Mouse (Mus musculus): Measurements from ENCODE around the gene Olfr1317.

The Olfr1317 gene

DNA sequence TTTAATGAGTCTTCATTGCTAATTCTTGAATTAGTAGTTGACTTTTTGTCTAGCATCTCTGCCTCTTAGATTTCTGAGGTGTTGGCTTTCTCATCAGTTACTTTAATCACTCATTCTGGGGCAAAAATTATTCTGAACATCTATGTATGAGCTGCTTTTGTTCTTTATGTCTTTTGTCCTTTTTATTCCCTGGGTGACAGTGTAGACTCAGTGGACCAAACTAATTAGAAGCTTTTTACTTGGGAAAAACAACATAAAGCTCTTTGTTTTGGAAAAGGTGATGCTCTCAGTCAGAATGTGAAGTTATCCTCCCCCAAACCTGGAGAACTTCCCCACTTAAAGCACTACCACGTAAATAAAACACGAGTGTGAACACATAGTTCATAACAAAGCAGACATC, at the start of gene Olfr1317:
Gene Olfr1317, plus strand, starts transcription at position 301 of the 400 bp plus-strand sequence.
- DNase-seq: no peak

DNA sequence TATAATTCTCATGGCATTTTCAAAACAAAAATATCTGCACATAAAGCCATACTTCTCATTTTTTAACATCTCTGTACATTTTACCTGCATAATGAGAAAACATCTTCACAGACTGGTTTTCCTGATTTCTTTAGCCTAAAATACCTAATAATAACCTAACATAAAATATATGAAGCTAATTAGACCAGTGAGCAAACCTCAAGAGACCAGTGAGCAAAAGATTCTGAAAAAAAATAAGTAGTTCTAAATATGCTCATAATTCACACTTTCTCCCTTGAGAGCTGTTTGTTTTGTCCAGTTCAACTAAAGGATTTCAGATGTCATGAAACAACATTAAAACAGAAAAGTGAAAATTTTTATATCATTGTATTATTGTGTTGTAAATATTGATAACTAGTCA, 43.4 kb upstream of the Olfr1317 start, which contains the start of gene Olfr1314:
Gene Olfr1314, minus strand, starts transcription at position 101 of the 400 bp plus-strand sequence.
- no peak for DNase-seq

DNA sequence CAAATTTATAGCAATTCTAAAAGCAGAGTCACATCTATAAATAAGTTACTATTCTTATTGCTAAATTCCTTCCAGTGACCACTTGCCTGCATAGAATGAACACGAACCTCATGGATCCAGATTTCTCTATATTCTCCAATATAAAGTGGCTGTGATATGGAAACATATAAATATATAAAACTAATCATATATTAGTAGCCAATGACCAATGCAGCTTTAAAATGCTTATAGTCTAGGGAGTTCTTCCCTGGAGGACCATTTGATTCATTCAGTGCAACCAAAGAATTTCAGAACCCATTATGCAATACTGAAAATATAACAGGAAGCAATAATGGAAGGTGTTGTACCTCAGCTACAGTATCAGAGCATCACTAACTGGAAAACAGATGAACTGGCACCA, 24.8 kb upstream of the Olfr1317 start, which contains the start of gene Olfr1315-ps1:
Gene Olfr1315-ps1, minus strand, starts transcription at position 101 of the 400 bp plus-strand sequence.
- DNase-seq: no peak

DNA sequence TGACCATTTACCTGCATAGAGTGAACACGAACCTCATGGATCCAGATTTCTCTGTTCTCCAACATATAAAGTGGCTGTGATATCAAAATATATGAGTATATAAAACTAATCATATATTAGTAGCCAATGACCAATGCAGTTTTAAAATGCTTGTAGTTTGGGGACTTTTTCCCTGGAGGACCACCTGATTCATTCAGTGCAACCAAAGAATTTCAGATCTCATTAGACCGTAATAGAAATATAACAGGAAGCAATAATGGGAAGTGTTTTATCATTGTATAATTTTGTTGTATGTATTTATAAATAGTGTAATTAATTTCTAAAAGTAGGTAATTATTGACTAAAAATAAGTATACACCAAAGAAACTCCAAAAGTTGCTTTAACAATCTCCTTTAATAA, 5.3 kb upstream of the Olfr1317 start, which contains the start of gene Olfr1316:
Gene Olfr1316, minus strand, starts transcription at position 101 of the 400 bp plus-strand sequence.
- no peak for DNase-seq

DNA sequence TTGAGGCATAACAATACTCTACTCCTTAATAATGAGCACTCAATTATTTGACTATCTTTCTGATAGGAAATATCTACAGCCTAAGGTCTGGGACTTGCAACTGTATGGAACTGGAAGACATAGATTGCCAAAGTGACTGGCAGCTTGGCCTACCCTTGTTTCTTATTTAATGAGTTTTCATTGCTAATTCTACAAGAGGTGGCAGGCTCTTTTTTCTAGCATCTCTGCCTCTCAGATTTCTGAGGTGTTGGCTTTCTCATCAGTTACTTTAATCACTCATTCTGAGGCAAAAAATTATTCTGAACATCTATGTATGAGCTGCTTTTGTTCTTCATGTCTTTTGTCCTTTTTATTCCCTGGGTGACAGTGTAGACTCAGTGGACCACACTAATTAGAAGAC, 13.8 kb downstream of the Olfr1317 start, which contains the start of gene Olfr1318:
Gene Olfr1318, plus strand, starts transcription at position 301 of the 400 bp plus-strand sequence.
- DNase-seq: no peak
